Mouse (Mus musculus): ENCODE measurements around the gene Ash1l.

- TF ChIP-seq CTCF (IDR thresholded peaks at IDR 0.05 in 2 of 3, conservative IDR thresholded peaks at IDR 0.05 in 1 of 3; ENCODE audit: control insufficient read depth in 1 of 3, insufficient read depth in 1 of 3, low read depth in 2 of 3, low read length in 3 of 3, poor library complexity in 1 of 3, severe bottlenecking in 1 of 3) (no peak), POLR2AphosphoS2 (IDR thresholded peaks at IDR 0.05; ENCODE audit: low read length) (no peak), SMC3 (IDR thresholded peaks at IDR 0.05; ENCODE audit: low read depth, low read length) (no peak), KAT2A (conservative IDR thresholded peaks at IDR 0.05; ENCODE audit: low read depth, low read length) (no peak), HCFC1 (IDR thresholded peaks at IDR 0.05; ENCODE audit: low read depth, low read length) (0 out of 2 replicates have a peak, but pooled peaks have one; percentile 59), RCOR1 (IDR thresholded peaks at IDR 0.05; ENCODE audit: low read depth, low read length) (no peak), POLR2A (IDR thresholded peaks at IDR 0.05; ENCODE audit: control insufficient read depth in 1 of 2, insufficient read depth in 1 of 2, low read depth in 1 of 2, low read length in 2 of 2, poor library complexity in 1 of 2) (peak in 1 of 2 experiments; percentile 43; a peak in 1 of 4 replicates), CHD2 (IDR thresholded peaks at IDR 0.05; ENCODE audit: low read length) (no peak)
These were observed 156.5 kb downstream of the Ash1l start for GRCm38 (mm10) chr3:89106881-89107280.
